Mouse (Mus musculus) brain, embryonic 14.5 days (tissue): ENCODE measurements at regions not wholly inside any gene's neighbourhood (a gene's known extent, or its start where the extent isn't known, plus 50 kb on each side); places are given as distances from the start of the nearest gene placed in this dataset.
"Not testable (repeated sequence)": the region's sequence is repeated elsewhere in the genome, so short reads cannot be mapped to it uniquely, and the experiment has no call there.

Source experiments
- DNase-seq: peaks from one replicate; pipeline ENCODE4 v3.0.0-alpha.2; 2011; ENCODE audit warnings: low read depth

- not testable (repeated sequence) for DNase-seq
Observed at GRCm38 (mm10) chr12:22951956-22952355, 828.1 kb downstream of the Gm10330 start.

- DNase-seq: peak; percentile 61
Observed at GRCm38 (mm10) chr12:22906156-22906555, 873.9 kb downstream of the Gm10330 start.
